Mouse (Mus musculus) midbrain, embryonic 16.5 days (tissue): ENCODE measurements around the gene Wnt5b. TPM values are rescaled to one million over a fixed set of nuclear protein-coding genes. Genes with fewer than 3 reads are reported as not detected.
"Not testable (repeated sequence)": the region's sequence is repeated elsewhere in the genome, so short reads cannot be mapped to it uniquely, and the experiment has no call there.

ENCODE experiments used
- ATAC-seq: fragments of 200-750 bp; cut with Nextera tagmentation; 2 replicates; pipeline ENCODE4 v1.8.0; 2017; ENCODE audit warnings: moderate TSS enrichment
- H3K27ac ChIP-seq: fragments of 300-500 bp; sonication (generic); 2 replicates; pipeline ENCODE4 v1.5.1; 2014; ENCODE audit warnings: mild to moderate bottlenecking, low read length, mixed read lengths
- H3K27me3 ChIP-seq: fragments of 300-500 bp; sonication (generic); 2 replicates; pipeline ENCODE4 v1.6.1; 2014; ENCODE audit warnings: low read depth, low read length, mixed read lengths; ENCODE audit not compliant: control insufficient read depth, insufficient read depth
- H3K36me3 ChIP-seq: fragments of 300-500 bp; sonication (generic); 2 replicates; pipeline ENCODE4 v1.6.1; 2014; ENCODE audit warnings: mild to moderate bottlenecking, low read length, moderate library complexity, mixed read lengths; ENCODE audit not compliant: control insufficient read depth, insufficient read depth
- H3K4me1 ChIP-seq: fragments of 300-500 bp; sonication (generic); 2 replicates; pipeline ENCODE4 v1.6.1; 2014; ENCODE audit warnings: mild to moderate bottlenecking, low read length, mixed read lengths; ENCODE audit not compliant: control insufficient read depth, insufficient read depth
- H3K4me2 ChIP-seq: fragments of 300-500 bp; sonication (generic); 2 replicates; pipeline ENCODE4 v1.6.1; 2014; ENCODE audit warnings: mild to moderate bottlenecking, low read length, mixed read lengths
- H3K4me3 ChIP-seq: fragments of 300-500 bp; sonication (generic); 2 replicates; pipeline ENCODE4 v1.5.1; 2014; ENCODE audit warnings: low read depth, mild to moderate bottlenecking, low read length, moderate library complexity, mixed read lengths
- H3K9ac ChIP-seq: fragments of 300-500 bp; sonication (generic); 2 replicates; pipeline ENCODE4 v1.6.1; 2014; ENCODE audit warnings: low read depth, low read length, mixed read lengths
- H3K9me3 ChIP-seq: fragments of 300-500 bp; sonication (generic); replicated peaks from 2 replicates; pipeline ENCODE4 v1.6.1; 2014; ENCODE audit warnings: mild to moderate bottlenecking, low read length, mixed read lengths; ENCODE audit not compliant: control insufficient read depth, poor library complexity, severe bottlenecking
- WGBS: fragments of 180-500 bp; shearing (Covaris S2); extraction: QIAGEN DNeasy Blood & Tissue Kit; methylation state at CpG from one replicate; pipeline ENCODE4 v1.1.7; 2014; 5-methylcytosine and 5-hydroxymethylcytosine counted together
- polyA plus RNA-seq: library from polyadenylated mRNA; unstranded; fragments of >200 nt; fragmentation: Nextera tagmentation; extraction: Ambion mirVana; gene quantifications from 2 replicates; pipeline ENCODE4 v1.2.1, GENCODE M21; 2015

Wnt5b gene
- polyA plus RNA-seq, 1 experiment from 2014 or later: 1.6 TPM

GRCm38 (mm10) chr6:119443742-119444645, 100.2 kb downstream of the Wnt5b start:
- H3K27me3 ChIP-seq: no peaks in the 10 kb centered on the region
- H3K4me3 ChIP-seq: no peak overlapping the region
- H3K9me3 ChIP-seq: no peaks in the 10 kb centered on the region
- no peaks in the 10 kb centered on the region for H3K36me3 ChIP-seq
- 42% methylated on average over 12 of the region's 12 CpGs for WGBS
- peak; percentile 73 for ATAC-seq
- no peak overlapping the region for H3K27ac ChIP-seq
- no peak overlapping the region for H3K9ac ChIP-seq
- peaks cover 9% of the 10 kb centered on the region for H3K4me1 ChIP-seq
- H3K4me2 ChIP-seq: peak overlapping the region; percentile 38

- H3K36me3 ChIP-seq, H3K27ac ChIP-seq, ATAC-seq, H3K4me1 ChIP-seq, H3K9me3 ChIP-seq, H3K4me2 ChIP-seq, H3K4me3 ChIP-seq, H3K27me3 ChIP-seq, H3K9ac ChIP-seq: not testable (repeated sequence)
- 86% methylated on average over 5 of the region's 5 CpGs for WGBS
Measured at GRCm38 (mm10) chr6:119442729-119443128, 101.4 kb downstream of the Wnt5b start.

DNA sequence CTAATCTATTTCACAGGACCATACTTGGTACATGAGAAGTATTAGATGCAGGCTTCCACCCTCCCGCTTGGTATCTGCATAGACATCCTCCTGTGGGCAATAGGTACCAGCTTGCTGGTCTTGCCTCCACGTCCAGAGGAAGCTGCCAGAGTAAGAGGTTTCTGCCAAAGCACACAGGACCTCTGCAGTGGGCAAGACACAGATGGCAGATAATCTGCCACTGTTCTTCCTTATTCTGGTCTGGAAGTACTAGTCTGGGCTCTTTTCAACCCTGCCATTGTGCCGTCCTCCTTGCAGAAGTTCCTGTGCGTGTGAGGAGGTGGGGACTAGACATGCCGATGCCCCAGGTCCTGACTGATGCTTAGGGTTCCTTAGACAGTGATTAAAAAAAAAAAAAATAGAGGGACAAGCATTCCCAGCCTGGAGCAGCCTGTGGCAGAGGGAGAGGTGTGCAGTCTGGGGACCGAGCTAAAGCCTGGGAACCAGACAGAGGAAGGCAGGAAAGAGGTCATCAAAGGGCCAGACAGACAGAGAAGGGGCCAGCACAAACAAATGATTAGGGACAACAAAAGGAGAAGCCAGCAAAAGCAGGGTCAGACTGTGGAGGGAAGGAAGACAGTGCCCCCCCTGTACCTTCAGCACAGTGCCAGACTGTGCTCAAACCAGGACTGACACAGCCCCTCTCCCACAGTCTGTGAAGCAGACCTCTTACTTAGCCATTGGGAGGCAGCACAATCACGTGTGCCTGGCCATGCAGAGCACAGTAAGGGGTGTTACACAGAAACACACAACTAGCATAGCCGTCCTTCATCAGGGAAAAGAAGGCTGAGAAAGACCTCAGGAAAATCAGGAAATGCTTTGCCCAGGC, 106.0 kb downstream of the Wnt5b start:
- Histone ChIP-seq H3K27ac (no peak overlapping the region), H3K9ac (no peak overlapping the region), H3K27me3 (no peaks in the 10 kb centered on the region), H3K4me2 (no peak overlapping the region), H3K9me3 (no peaks in the 10 kb centered on the region), H3K4me3 (no peak overlapping the region), H3K4me1 (0 out of 2 replicates have a peak, but pooled peaks cover 2% of the 10 kb centered on the region), H3K36me3 (no peaks in the 10 kb centered on the region)
- peak; percentile 56; the same call in 1 of the 2 replicates for ATAC-seq
- WGBS: 51% methylated on average over 8 of the region's 8 CpGs

- Histone ChIP-seq H3K36me3 (no peaks in the 10 kb centered on the region), H3K9me3 (no peaks in the 10 kb centered on the region), H3K4me1 (0 out of 2 replicates have a peak, but pooled peaks cover 2% of the 10 kb centered on the region), H3K9ac (no peak overlapping the region), H3K4me3 (no peak overlapping the region), H3K27me3 (no peaks in the 10 kb centered on the region), H3K27ac (no peak overlapping the region), H3K4me2 (no peak overlapping the region)
- ATAC-seq: no peak
- WGBS: 93% methylated on average over 4 of the region's 4 CpGs
Measured at GRCm38 (mm10) chr6:119434394-119434793, 109.8 kb downstream of the Wnt5b start.

- no peak overlapping the region for H3K27ac ChIP-seq
- no peak overlapping the region for H3K9ac ChIP-seq
- no peaks in the 10 kb centered on the region for H3K36me3 ChIP-seq
- H3K4me1 ChIP-seq: no peaks in the 10 kb centered on the region
- H3K9me3 ChIP-seq: no peaks in the 10 kb centered on the region
- H3K4me2 ChIP-seq: no peak overlapping the region
- ATAC-seq: no peak
- H3K27me3 ChIP-seq: no peaks in the 10 kb centered on the region
- 87% methylated on average over 6 of the region's 6 CpGs for WGBS
- H3K4me3 ChIP-seq: no peak overlapping the region
Measured at GRCm38 (mm10) chr6:119431751-119432324, 112.3 kb downstream of the Wnt5b start.

DNA sequence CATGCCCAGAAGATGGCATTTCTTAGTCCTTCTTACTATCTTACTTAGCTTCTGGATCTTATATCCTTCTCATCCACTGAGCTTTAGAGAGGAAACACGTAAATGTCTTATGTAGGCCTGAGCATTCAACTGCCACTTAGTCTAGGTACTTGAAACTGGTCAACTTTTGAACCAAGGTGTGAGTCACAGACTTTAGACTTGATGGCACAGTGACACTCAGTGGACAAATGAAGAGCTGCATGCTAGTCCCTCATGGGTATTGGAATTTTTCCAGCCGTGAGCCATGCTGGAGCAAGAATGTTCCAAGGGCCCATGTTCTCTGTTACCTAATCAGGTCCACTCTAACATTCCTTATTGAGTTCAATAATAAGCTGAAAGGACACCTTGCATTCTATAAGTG, 113.6 kb downstream of the Wnt5b start:
- no peaks in the 10 kb centered on the region for H3K4me1 ChIP-seq

DNA sequence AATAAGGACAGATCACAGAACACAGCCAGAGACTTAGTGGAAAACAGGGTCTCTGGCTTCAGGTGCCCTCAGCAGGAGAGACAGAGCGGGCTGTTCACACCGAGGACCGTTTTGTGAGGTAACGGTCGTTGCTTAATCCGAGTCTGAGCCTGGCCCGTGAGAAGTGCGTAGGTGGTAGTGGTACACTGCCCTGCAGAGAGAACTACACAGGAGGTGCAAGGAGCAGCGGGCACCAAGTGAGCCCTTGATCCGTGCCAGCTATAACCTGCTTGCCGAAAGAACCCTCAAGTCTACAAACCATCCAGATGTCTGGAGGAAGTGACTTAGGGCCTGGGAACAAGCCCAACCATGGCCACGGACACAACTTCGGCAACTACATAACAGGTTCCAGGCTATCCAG, 114.8 kb downstream of the Wnt5b start:
- Histone ChIP-seq H3K4me3 (no peak overlapping the region), H3K9ac (no peak overlapping the region), H3K9me3 (no peaks in the 10 kb centered on the region), H3K4me2 (no peak overlapping the region), H3K27me3 (no peaks in the 10 kb centered on the region), H3K36me3 (no peaks in the 10 kb centered on the region), H3K4me1 (no peaks in the 10 kb centered on the region), H3K27ac (no peak overlapping the region)
- WGBS: 95% methylated on average over 13 of the region's 13 CpGs
- ATAC-seq: no peak

More for the DNA sequence above, 113.6 kb downstream of the Wnt5b start:
- H3K9ac ChIP-seq: no peak overlapping the region
- H3K9me3 ChIP-seq: no peaks in the 10 kb centered on the region
- no peaks in the 10 kb centered on the region for H3K27me3 ChIP-seq
- no peak overlapping the region for H3K4me2 ChIP-seq
- no peak overlapping the region for H3K27ac ChIP-seq
- WGBS: 43% methylated on average over 2 of the region's 2 CpGs
- no peak for ATAC-seq
- H3K36me3 ChIP-seq: no peaks in the 10 kb centered on the region
- no peak overlapping the region for H3K4me3 ChIP-seq

GRCm38 (mm10) chr6:119428611-119429010, 115.5 kb downstream of the Wnt5b start:
- H3K27me3 ChIP-seq: no peaks in the 10 kb centered on the region
- no peak overlapping the region for H3K27ac ChIP-seq
- H3K9ac ChIP-seq: no peak overlapping the region
- H3K4me3 ChIP-seq: no peak overlapping the region
- H3K36me3 ChIP-seq: no peaks in the 10 kb centered on the region
- 87% methylated on average over 3 of the region's 3 CpGs for WGBS
- H3K9me3 ChIP-seq: no peaks in the 10 kb centered on the region
- no peaks in the 10 kb centered on the region for H3K4me1 ChIP-seq
- no peak overlapping the region for H3K4me2 ChIP-seq
- no peak for ATAC-seq
